Mouse (Mus musculus): ENCODE results near the gene Eef2k. TPM values are rescaled to one million over a fixed set of nuclear protein-coding genes. Genes with fewer than 3 reads are reported as not detected.

Gene Eef2k
- polyA plus RNA-seq, 1 experiment from 2014 or later: 39.4 TPM

- no peak overlapping the region for H3K27ac ChIP-seq
- H3K9me3 ChIP-seq: no peaks in the 10 kb centered on the region
- 25% methylated on average over 11 of the region's 11 CpGs for WGBS
- ATAC-seq (ENCODE audit: insufficient number of reproducible peaks, insufficient read depth, low FRiP score, low TSS enrichment): no peak
- H3K4me3 ChIP-seq: no peak overlapping the region
- H3K9ac ChIP-seq: no peak overlapping the region
- no peak overlapping the region for H3K4me2 ChIP-seq (replicated peaks)
- H3K36me3 ChIP-seq: no peaks in the 10 kb centered on the region
- no peaks in the 10 kb centered on the region for H3K27me3 ChIP-seq
- H3K4me1 ChIP-seq: peaks cover 10% of the 10 kb centered on the region; the same call in 1 of the 2 replicates
Measured at GRCm38 (mm10) chr7:120916262-120916875, 73.7 kb downstream of the Eef2k start.

- H3K36me3 ChIP-seq: no peaks in the 10 kb centered on the region
- no peaks in the 10 kb centered on the region for H3K27me3 ChIP-seq
- peak overlapping the region; percentile 36 for H3K4me2 ChIP-seq (replicated peaks)
- 8% methylated on average over 12 of the region's 12 CpGs for WGBS
- H3K4me3 ChIP-seq: peak overlapping the region; percentile 94
- 0 out of 2 replicates have a peak overlapping the region, but pooled peaks have one; percentile 81 for H3K27ac ChIP-seq
- ATAC-seq (ENCODE audit: insufficient number of reproducible peaks, insufficient read depth, low FRiP score, low TSS enrichment): peak; percentile 71; the same call in 1 of the 2 replicates
- H3K4me1 ChIP-seq: peaks cover 10% of the 10 kb centered on the region; the same call in 1 of the 2 replicates
- H3K9me3 ChIP-seq: no peaks in the 10 kb centered on the region
- no peak overlapping the region for H3K9ac ChIP-seq
Measured at GRCm38 (mm10) chr7:120917279-120917591, 74.6 kb downstream of the Eef2k start.

GRCm38 (mm10) chr7:120917592-120918461 lies 75.2 kb downstream of the Eef2k start, which contains the start of gene Polr3e:
Polr3e (plus strand) TSS chr7:120917744.
- Histone ChIP-seq H3K4me2 (replicated peaks) (peak within 1 kb of the TSS; percentile 66), H3K4me3 (peak within 1 kb of the TSS; percentile 94), H3K9ac (peak within 1 kb of the TSS; percentile 91), H3K9me3 (no peaks in the 10 kb centered on the region), H3K4me1 (peaks cover 10% of the 10 kb centered on the region; the same call in 1 of the 2 replicates), H3K27ac (peak within 1 kb of the TSS; percentile 81), H3K36me3 (0 out of 2 replicates have a peak, but pooled peaks cover 3% of the 10 kb centered on the region), H3K27me3 (no peaks in the 10 kb centered on the region)
- peak; percentile 87 for ATAC-seq (ENCODE audit: insufficient number of reproducible peaks, insufficient read depth, low FRiP score, low TSS enrichment)
- WGBS: under 1% methylated on average over 102 of the region's 102 CpGs

DNA sequence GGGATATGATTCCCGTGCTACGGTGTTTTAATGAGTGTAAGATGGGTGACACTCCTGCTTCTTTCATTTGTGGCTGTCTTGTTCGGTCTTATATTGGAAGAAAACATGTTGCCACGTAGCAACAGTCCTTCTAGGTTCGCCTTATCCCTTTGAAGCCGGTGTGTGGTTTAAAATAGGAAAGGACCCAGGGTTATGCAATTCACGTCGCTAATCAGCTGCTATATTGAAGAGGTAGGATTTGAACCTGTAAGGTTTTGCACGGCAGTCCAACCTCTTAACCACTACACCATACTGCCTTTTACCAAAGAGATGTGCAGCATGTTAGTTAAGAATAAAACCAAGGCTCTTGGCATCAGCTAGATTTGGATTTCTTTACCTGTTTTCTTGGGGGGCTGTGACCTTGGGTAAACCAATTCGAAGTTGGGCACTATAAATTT lies 75.9 kb downstream of the Eef2k start:
- H3K27ac ChIP-seq: peak overlapping the region; percentile 81; the same call in 1 of the 2 replicates

DNA sequence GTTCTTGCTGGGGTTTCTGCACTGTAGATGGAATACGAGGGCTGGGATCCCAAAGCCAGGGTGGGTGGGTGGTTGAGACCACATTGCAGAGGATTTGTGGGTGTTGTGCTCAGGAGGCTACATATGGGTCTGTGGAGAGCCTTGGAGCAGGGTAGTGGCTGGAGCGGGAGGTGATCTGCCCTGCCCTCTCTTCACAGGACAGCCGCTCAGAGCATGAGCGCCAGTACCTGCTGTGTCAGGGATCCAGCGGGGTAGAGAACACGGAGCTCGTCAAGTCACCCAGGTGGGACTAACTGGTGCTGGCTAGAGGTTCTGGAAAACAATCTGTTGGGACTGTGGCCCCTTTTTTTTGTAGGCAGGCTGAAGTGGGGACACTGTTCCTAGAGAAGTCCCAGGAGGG lies 90.5 kb downstream of the Eef2k start:
- ATAC-seq (ENCODE audit: insufficient number of reproducible peaks, insufficient read depth, low FRiP score, low TSS enrichment): no peak
- WGBS: 91% methylated on average over 7 of the region's 7 CpGs
- H3K4me1 ChIP-seq: no peaks in the 10 kb centered on the region

More for the DNA sequence above, 75.9 kb downstream of the Eef2k start:
- peaks cover 11% of the 10 kb centered on the region; the same call in 1 of the 2 replicates for H3K36me3 ChIP-seq
- 7% methylated on average over 10 of the region's 10 CpGs for WGBS
- H3K27me3 ChIP-seq: no peaks in the 10 kb centered on the region
- peaks cover 10% of the 10 kb centered on the region; the same call in 1 of the 2 replicates for H3K4me1 ChIP-seq
- peak overlapping the region; percentile 94 for H3K4me3 ChIP-seq
- no peak; the same call in 1 of the 2 replicates for ATAC-seq (ENCODE audit: insufficient number of reproducible peaks, insufficient read depth, low FRiP score, low TSS enrichment)
- no peaks in the 10 kb centered on the region for H3K9me3 ChIP-seq
- peak overlapping the region; percentile 91 for H3K9ac ChIP-seq
- peak overlapping the region; percentile 66 for H3K4me2 ChIP-seq (replicated peaks)

DNA sequence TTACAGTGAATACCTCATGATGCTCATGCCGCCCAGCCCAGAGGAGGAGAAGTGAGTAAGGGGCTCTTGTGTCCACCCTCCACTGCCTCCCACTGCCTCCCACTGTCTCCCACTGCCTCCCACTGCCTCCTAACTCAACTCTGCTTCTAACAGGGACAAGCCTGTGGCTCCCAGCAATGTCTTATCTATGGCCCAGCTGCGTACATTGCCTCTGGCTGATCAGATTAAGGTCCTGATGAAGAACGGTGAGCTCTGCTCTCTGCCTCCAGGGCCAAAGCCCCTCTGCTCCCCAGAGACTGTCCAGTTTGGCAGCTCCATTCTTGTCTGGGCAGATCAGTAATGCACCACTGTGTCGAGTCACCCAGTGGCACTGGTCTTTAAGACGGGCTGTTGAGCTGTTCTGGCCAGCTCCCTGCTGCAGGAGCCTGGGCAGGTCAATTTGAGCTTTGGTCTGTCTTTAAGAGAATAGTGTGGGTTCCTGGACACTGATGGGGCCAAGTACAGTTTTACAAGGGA lies 91.1 kb downstream of the Eef2k start:
- peaks cover 83% of the 10 kb centered on the region for H3K36me3 ChIP-seq
- H3K4me2 ChIP-seq (replicated peaks): no peak overlapping the region
- H3K9me3 ChIP-seq: no peaks in the 10 kb centered on the region
- WGBS: 87% methylated on average over 5 of the region's 5 CpGs
- H3K27ac ChIP-seq: no peak overlapping the region
- no peak overlapping the region for H3K9ac ChIP-seq
- no peaks in the 10 kb centered on the region for H3K27me3 ChIP-seq
- no peak for ATAC-seq (ENCODE audit: insufficient number of reproducible peaks, insufficient read depth, low FRiP score, low TSS enrichment)
- H3K4me1 ChIP-seq: no peaks in the 10 kb centered on the region
- H3K4me3 ChIP-seq: no peak overlapping the region

More for the DNA sequence above, 90.5 kb downstream of the Eef2k start:
- H3K4me3 ChIP-seq: no peak overlapping the region
- no peak overlapping the region for H3K9ac ChIP-seq
- no peak overlapping the region for H3K4me2 ChIP-seq (replicated peaks)
- H3K27ac ChIP-seq: no peak overlapping the region
- H3K27me3 ChIP-seq: no peaks in the 10 kb centered on the region
- no peaks in the 10 kb centered on the region for H3K9me3 ChIP-seq
- peaks cover 83% of the 10 kb centered on the region for H3K36me3 ChIP-seq

DNA sequence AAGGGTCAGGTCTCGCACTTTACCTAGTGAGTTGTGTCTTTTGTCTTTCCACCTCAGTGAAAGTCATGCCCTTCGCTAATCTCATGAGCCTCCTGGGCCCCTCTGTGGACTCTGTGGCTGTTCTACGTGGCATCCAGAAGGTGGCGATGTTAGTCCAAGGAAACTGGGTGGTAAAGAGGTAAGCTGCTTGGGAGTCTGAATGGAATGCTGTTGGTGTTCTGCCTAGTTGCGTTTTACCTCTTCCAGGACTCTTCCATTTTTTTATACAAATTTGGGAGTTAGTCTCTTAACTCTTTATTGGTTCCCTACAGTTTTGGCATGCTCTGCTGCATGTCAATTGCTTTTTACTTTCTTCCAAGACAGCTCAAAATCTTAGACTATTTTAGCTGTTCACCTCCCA lies 92.1 kb downstream of the Eef2k start:
- Histone ChIP-seq H3K27me3 (no peaks in the 10 kb centered on the region), H3K4me3 (no peak overlapping the region), H3K27ac (no peak overlapping the region), H3K9ac (no peak overlapping the region), H3K9me3 (no peaks in the 10 kb centered on the region), H3K4me1 (no peaks in the 10 kb centered on the region), H3K4me2 (replicated peaks) (no peak overlapping the region), H3K36me3 (peaks cover 85% of the 10 kb centered on the region)
- no peak for ATAC-seq (ENCODE audit: insufficient number of reproducible peaks, insufficient read depth, low FRiP score, low TSS enrichment)
- 45% methylated on average over 5 of the region's 5 CpGs for WGBS

DNA sequence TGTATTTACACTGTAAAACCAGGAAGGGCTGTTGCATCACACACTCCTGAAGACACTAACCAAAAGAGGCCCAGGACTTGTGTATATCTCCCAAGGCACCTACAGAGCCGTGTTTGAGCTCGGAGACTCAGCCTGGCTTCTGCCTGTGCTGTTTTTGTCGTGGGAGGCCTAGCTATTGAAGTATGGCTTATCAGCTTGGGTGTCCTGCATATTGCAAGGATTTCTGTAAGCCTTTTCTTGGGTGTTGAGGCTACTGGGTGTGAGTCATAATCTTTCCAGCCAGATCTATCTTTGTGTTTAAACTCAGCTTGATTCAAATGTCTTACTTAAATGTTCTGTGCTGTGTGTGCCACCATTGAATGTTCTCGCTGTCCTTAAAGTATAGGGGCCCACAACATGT lies 93.9 kb downstream of the Eef2k start:
- WGBS: 93% methylated on average over 4 of the region's 4 CpGs
- Histone ChIP-seq H3K27me3 (no peaks in the 10 kb centered on the region), H3K4me3 (no peak overlapping the region), H3K4me1 (no peaks in the 10 kb centered on the region), H3K36me3 (peaks cover 87% of the 10 kb centered on the region), H3K9me3 (no peaks in the 10 kb centered on the region), H3K27ac (no peak overlapping the region), H3K4me2 (replicated peaks) (no peak overlapping the region), H3K9ac (no peak overlapping the region)
- ATAC-seq (ENCODE audit: insufficient number of reproducible peaks, insufficient read depth, low FRiP score, low TSS enrichment): no peak

- Histone ChIP-seq H3K9me3 (no peaks in the 10 kb centered on the region), H3K4me3 (no peak overlapping the region), H3K9ac (no peak overlapping the region), H3K36me3 (peaks cover 87% of the 10 kb centered on the region), H3K4me1 (no peaks in the 10 kb centered on the region), H3K4me2 (replicated peaks) (no peak overlapping the region), H3K27me3 (no peaks in the 10 kb centered on the region), H3K27ac (no peak overlapping the region)
- WGBS: 91% methylated on average over 9 of the region's 9 CpGs
- ATAC-seq (ENCODE audit: insufficient number of reproducible peaks, insufficient read depth, low FRiP score, low TSS enrichment): no peak
Measured at GRCm38 (mm10) chr7:120938206-120938605, 95.6 kb downstream of the Eef2k start.

GRCm38 (mm10) chr7:120940343-120940742 lies 97.7 kb downstream of the Eef2k start:
- no peak for ATAC-seq (ENCODE audit: insufficient number of reproducible peaks, insufficient read depth, low FRiP score, low TSS enrichment)
- 90% methylated on average over 11 of the region's 12 CpGs for WGBS
- no peak overlapping the region for H3K9ac ChIP-seq
- H3K4me3 ChIP-seq: no peak overlapping the region
- no peak overlapping the region for H3K4me2 ChIP-seq (replicated peaks)
- no peaks in the 10 kb centered on the region for H3K9me3 ChIP-seq
- H3K4me1 ChIP-seq: no peaks in the 10 kb centered on the region
- H3K27me3 ChIP-seq: no peaks in the 10 kb centered on the region
- H3K27ac ChIP-seq: no peak overlapping the region
- peaks cover 85% of the 10 kb centered on the region for H3K36me3 ChIP-seq

- no peak overlapping the region for H3K4me3 ChIP-seq
- no peak overlapping the region for H3K9ac ChIP-seq
- H3K9me3 ChIP-seq: no peaks in the 10 kb centered on the region
- 93% methylated on average over 6 of the region's 6 CpGs for WGBS
- peaks cover 81% of the 10 kb centered on the region for H3K36me3 ChIP-seq
- no peak overlapping the region for H3K27ac ChIP-seq
- ATAC-seq (ENCODE audit: insufficient number of reproducible peaks, insufficient read depth, low FRiP score, low TSS enrichment): no peak
- H3K4me1 ChIP-seq: no peaks in the 10 kb centered on the region
- no peak overlapping the region for H3K4me2 ChIP-seq (replicated peaks)
- H3K27me3 ChIP-seq: no peaks in the 10 kb centered on the region
Measured at GRCm38 (mm10) chr7:120941214-120941613, 98.6 kb downstream of the Eef2k start.

Data from embryonic facial prominence, embryonic 12.5 days (tissue).